ENCODE assay signal across 8 mouse cellular contexts in genomic region chr6:18031509-18032010, GRCm38 (mm10). TPM values are rescaled to one million over a fixed set of nuclear protein-coding genes. Genes with fewer than 3 reads are reported as not detected.
A peak's percentile ranks its signal among the peaks of the same experiment; 100 is the strongest.
DNase-seq lines count a peak whose midpoint lies in the region; ATAC-seq and TF ChIP-seq lines count a peak whose summit lies in the region.

No protein-coding gene starts in this region.

- H3K4me3 ChIP-seq in embryonic facial prominence, embryonic 11.5 days (ENCODE audit: low read depth, low read length), result peak overlapping the region; percentile 41
- H3K4me3 ChIP-seq in liver, embryonic 11.5 days (ENCODE audit: low read depth, low read length), result peak overlapping the region; percentile 32
- H3K4me3 ChIP-seq in midbrain, embryonic 16.5 days (ENCODE audit: low read depth, low read length), result peak overlapping the region; percentile 41
- H3K4me3 ChIP-seq in stomach, postnatal 0 days (ENCODE audit: low read depth, low read length), result peak overlapping the region; percentile 40

- TF ChIP-seq CTCF in stomach, postnatal 0 days (IDR thresholded peaks at IDR 0.05; ENCODE audit: low read depth), result no peak

- no peaks in the 10 kb centered on the region for H3K36me3 ChIP-seq in embryonic facial prominence, embryonic 11.5 days (replicated peaks; ENCODE audit: control insufficient read depth, insufficient read depth, low read depth, low read length)
- no peaks in the 10 kb centered on the region for H3K36me3 ChIP-seq in liver, embryonic 11.5 days (ENCODE audit: control insufficient read depth, insufficient read depth, low read length)
- H3K36me3 ChIP-seq in midbrain, embryonic 16.5 days (ENCODE audit: control insufficient read depth, insufficient read depth, low read length), result no peaks in the 10 kb centered on the region
- H3K36me3 ChIP-seq in stomach, postnatal 0 days (ENCODE audit: control insufficient read depth, insufficient read depth, low read length), result no peaks in the 10 kb centered on the region

- H3K27me3 ChIP-seq in embryonic facial prominence, embryonic 11.5 days (ENCODE audit: control insufficient read depth, insufficient read depth, low read length), result peaks cover 19% of the 10 kb centered on the region
- H3K27me3 ChIP-seq in liver, embryonic 11.5 days (replicated peaks; ENCODE audit: control insufficient read depth, insufficient read depth, low read length), result peaks cover 46% of the 10 kb centered on the region
- H3K27me3 ChIP-seq in midbrain, embryonic 16.5 days (ENCODE audit: control insufficient read depth, insufficient read depth, low read depth, low read length), result peaks cover 16% of the 10 kb centered on the region
- H3K27me3 ChIP-seq in stomach, postnatal 0 days (ENCODE audit: control insufficient read depth, insufficient read depth, low read length), result no peaks in the 10 kb centered on the region; the same call in 1 of the 2 replicates

- no peaks in the 10 kb centered on the region; the same call in 1 of the 2 replicates for H3K4me1 ChIP-seq in embryonic facial prominence, embryonic 11.5 days (ENCODE audit: control insufficient read depth, insufficient read depth, low read length)
- no peaks in the 10 kb centered on the region; the same call in 1 of the 2 replicates for H3K4me1 ChIP-seq in liver, embryonic 11.5 days (replicated peaks; ENCODE audit: control insufficient read depth, insufficient read depth, low read length)
- peaks cover 12% of the 10 kb centered on the region; the same call in 1 of the 2 replicates for H3K4me1 ChIP-seq in midbrain, embryonic 16.5 days (ENCODE audit: control insufficient read depth, insufficient read depth, low read length)
- H3K4me1 ChIP-seq in stomach, postnatal 0 days (replicated peaks; ENCODE audit: control insufficient read depth, insufficient read depth), result peaks cover 3% of the 10 kb centered on the region; the same call in 1 of the 2 replicates

- peak overlapping the region; percentile 93 for H3K4me2 ChIP-seq in embryonic facial prominence, embryonic 11.5 days (ENCODE audit: low read depth, low read length)
- peak overlapping the region; percentile 57 for H3K4me2 ChIP-seq in liver, embryonic 11.5 days
- peak overlapping the region; percentile 95 for H3K4me2 ChIP-seq in midbrain, embryonic 16.5 days (ENCODE audit: low read length)
- peak overlapping the region; percentile 79 for H3K4me2 ChIP-seq in stomach, postnatal 0 days (replicated peaks; ENCODE audit: low read depth)

- WGBS in embryonic facial prominence, embryonic 11.5 days, result 1% methylated on average over 29 of the region's 29 CpGs
- WGBS in liver, embryonic 11.5 days, result 2% methylated on average over 28 of the region's 29 CpGs
- under 1% methylated on average over 28 of the region's 29 CpGs for WGBS in midbrain, embryonic 16.5 days
- 3% methylated on average over 29 of the region's 29 CpGs for WGBS in stomach, postnatal 0 days

- no peak overlapping the region for H3K27ac ChIP-seq in embryonic facial prominence, embryonic 11.5 days (replicated peaks; ENCODE audit: low read depth, low read length)
- no peak overlapping the region for H3K27ac ChIP-seq in liver, embryonic 11.5 days (ENCODE audit: low read depth, low read length)
- no peak overlapping the region for H3K27ac ChIP-seq in midbrain, embryonic 16.5 days (ENCODE audit: low read length)
- no peak overlapping the region for H3K27ac ChIP-seq in stomach, postnatal 0 days (replicated peaks)

- no peak for TF ChIP-seq EP300 in stomach, postnatal 0 days (optimal IDR thresholded peaks at IDR 0.05)

- H3K9me3 ChIP-seq in embryonic facial prominence, embryonic 11.5 days (replicated peaks; ENCODE audit: control insufficient read depth, low read length), result no peaks in the 10 kb centered on the region
- no peaks in the 10 kb centered on the region for H3K9me3 ChIP-seq in liver, embryonic 11.5 days (ENCODE audit: control insufficient read depth, low read length)
- no peaks in the 10 kb centered on the region for H3K9me3 ChIP-seq in midbrain, embryonic 16.5 days (replicated peaks; ENCODE audit: control insufficient read depth, low read length, poor library complexity, severe bottlenecking)
- H3K9me3 ChIP-seq in stomach, postnatal 0 days (ENCODE audit: control insufficient read depth, low read length), result no peaks in the 10 kb centered on the region

- DNase-seq in adrenal gland, adult 2 months, result peak; percentile 66
- DNase-seq in embryonic facial prominence, embryonic 11.5 days (ENCODE audit: low spot score), result peak; percentile 35
- peak; percentile 54 to 63 for DNase-seq in heart, adult 9 months (ENCODE audit: low spot score in 2 of 2)
- DNase-seq in kidney, adult 18-20 months, result peak; percentile 50
- DNase-seq in liver, embryonic 11.5 days (ENCODE audit: low spot score), result no peak
- peak; percentile 36 for DNase-seq in stomach, postnatal 0 days (ENCODE audit: low spot score)
- no peak for DNase-seq in natural killer cell, adult 2 months (ENCODE audit: low spot score in 2 of 2)

- no peak overlapping the region; the same call in 1 of the 2 replicates for H3K9ac ChIP-seq in embryonic facial prominence, embryonic 11.5 days (replicated peaks; ENCODE audit: low read length)
- no peak overlapping the region for H3K9ac ChIP-seq in liver, embryonic 11.5 days (ENCODE audit: low read depth, low read length)
- peak overlapping the region; percentile 61 for H3K9ac ChIP-seq in midbrain, embryonic 16.5 days (ENCODE audit: low read depth, low read length)
- peak overlapping the region; percentile 38 for H3K9ac ChIP-seq in stomach, postnatal 0 days (ENCODE audit: low read length)

- peak; percentile 67; the same call in 1 of the 2 replicates for ATAC-seq in embryonic facial prominence, embryonic 11.5 days (replicated peaks; ENCODE audit: insufficient number of reproducible peaks, low FRiP score, low TSS enrichment, low read depth)
- ATAC-seq in liver, embryonic 11.5 days (replicated peaks; ENCODE audit: low FRiP score), result 0 out of 2 replicates have a peak, but pooled peaks have one; percentile 40
- peak; percentile 73 for ATAC-seq in midbrain, embryonic 16.5 days
- ATAC-seq in stomach, postnatal 0 days (ENCODE audit: low FRiP score, low TSS enrichment), result peak; percentile 75; the same call in 1 of the 2 replicates

RNA-seq across cellular contexts. Expression of gene Wnt2, which starts 1.2 kb away (rescaled TPM):
- under 1 TPM; 0.41 to 0.58 TPM for total RNA-seq in adrenal gland, adult 2 months (2021)
- polyA plus RNA-seq in adrenal gland, adult 2 months (2012; rRNA removed), result 0.48 and 0.49 TPM in 2 replicates
- polyA plus RNA-seq in embryonic facial prominence, embryonic 11.5 days (2014; fragmentation: Nextera tagmentation; extraction: Ambion mirVana), result 1.1 and 1.4 TPM in 2 replicates
- polyA plus RNA-seq in liver, embryonic 11.5 days (2014; fragmentation: Nextera tagmentation; extraction: Ambion mirVana), result 6.1 and 7.8 TPM in 2 replicates
- polyA plus RNA-seq in midbrain, embryonic 16.5 days (2015; fragmentation: Nextera tagmentation; extraction: Ambion mirVana), result 0.23 and 0.30 TPM in 2 replicates
- 0.79 and 1.3 TPM in 2 replicates for polyA plus RNA-seq in stomach, postnatal 0 days (2015; fragmentation: Nextera tagmentation; extraction: Ambion mirVana)

Comparison
In these comparisons a context has a peak if more than half of its experiments do, and no peak if none do; other contexts are left out.
1. DNase-seq: peak in adrenal gland, adult 2 months (single experiment), embryonic facial prominence, embryonic 11.5 days (single experiment), heart, adult 9 months (2 of 2), kidney, adult 18-20 months (single experiment) and stomach, postnatal 0 days (single experiment); none in liver, embryonic 11.5 days (single experiment) and natural killer cell, adult 2 months (0 of 2).
2. H3K9ac ChIP-seq: peak in midbrain, embryonic 16.5 days (single experiment) and stomach, postnatal 0 days (single experiment); none in embryonic facial prominence, embryonic 11.5 days (single experiment) and liver, embryonic 11.5 days (single experiment).
3. Peak in every context shown above with its lines, with median percentiles within 50 percentile points of each other: ATAC-seq, H3K4me2 ChIP-seq and H3K4me3 ChIP-seq.